Mouse (Mus musculus) thymus, postnatal 4 days (tissue): ENCODE data around the gene Actn3.
"Not testable (repeated sequence)": the region's sequence is repeated elsewhere in the genome, so short reads cannot be mapped to it uniquely, and the experiment has no call there.

Experiments used
- DNase-seq: peaks from one replicate; pipeline ENCODE4 v3.0.0; 2021

Actn3 gene

GRCm38 (mm10) chr19:4855951-4856350 is 21.8 kb downstream of the Actn3 start:
- no peak for DNase-seq

DNA sequence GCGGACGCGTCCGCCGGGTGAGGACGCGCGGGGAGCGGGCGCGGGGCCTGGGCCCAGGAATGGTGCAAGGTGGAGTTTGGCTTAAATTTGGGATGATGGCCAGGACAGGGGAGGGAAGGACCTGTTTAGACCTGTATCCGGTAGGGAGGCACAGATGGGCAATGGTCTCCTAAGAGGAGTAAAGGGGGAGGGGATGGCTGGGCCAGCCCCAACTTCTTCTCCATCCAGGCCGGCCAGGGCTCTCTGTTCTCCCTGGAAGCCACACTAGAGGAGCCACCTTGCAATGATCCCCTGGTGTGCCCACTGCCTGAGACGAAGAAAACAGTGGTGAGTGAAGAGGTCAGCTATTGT is 22.3 kb downstream of the Actn3 start:
- DNase-seq: no peak

- DNase-seq: no peak
Measured at GRCm38 (mm10) chr19:4854552-4855469, 22.9 kb downstream of the Actn3 start, which contains the start of gene Ctsf. Gene Ctsf (plus strand): TSS chr19:4855130.

GRCm38 (mm10) chr19:4850281-4850680 is 27.4 kb downstream of the Actn3 start:
- DNase-seq: no peak

GRCm38 (mm10) chr19:4849800-4850199 is 27.9 kb downstream of the Actn3 start:
- no peak for DNase-seq

GRCm38 (mm10) chr19:4847490-4847889 is 30.2 kb downstream of the Actn3 start:
- peak; percentile 34 for DNase-seq

DNA sequence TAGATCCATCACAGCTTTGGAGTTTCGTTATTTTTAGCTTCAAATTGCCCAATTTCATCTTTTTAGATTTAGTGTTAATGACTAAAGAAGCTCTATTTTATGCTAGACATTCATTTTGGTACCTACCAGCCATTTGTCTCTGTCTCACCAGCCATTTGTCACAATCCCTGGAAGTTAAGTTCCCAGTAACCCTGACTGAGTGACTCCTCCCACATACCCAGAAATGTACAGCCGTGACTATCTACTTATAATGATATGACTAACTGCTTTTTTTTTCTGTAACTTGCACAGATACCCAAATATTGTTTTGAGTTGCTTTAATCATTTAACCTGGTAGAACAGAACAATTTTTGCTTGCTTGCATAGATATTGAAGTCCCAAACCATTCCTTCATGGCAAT is 31.9 kb downstream of the Actn3 start:
- no peak for DNase-seq

GRCm38 (mm10) chr19:4842611-4843010 is 35.1 kb downstream of the Actn3 start:
- DNase-seq: no peak

DNA sequence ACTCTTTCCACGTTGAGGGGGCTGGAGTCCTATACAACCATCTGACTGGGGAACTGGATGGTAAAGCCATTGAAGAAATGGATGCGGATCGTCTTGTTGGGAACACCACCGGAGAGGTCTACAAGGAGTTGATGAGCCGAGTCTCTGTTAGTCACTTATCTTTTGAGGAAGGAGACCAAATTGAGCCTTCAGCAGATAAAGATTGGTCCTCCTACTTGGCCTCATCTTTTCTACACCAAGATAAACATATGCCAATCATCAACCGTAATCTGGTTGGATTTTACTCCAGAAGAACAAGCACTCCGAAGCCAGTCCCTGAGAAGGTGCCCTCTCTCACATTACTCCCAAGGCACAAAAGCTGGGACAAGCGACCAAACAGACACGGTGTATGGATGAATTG is 36.9 kb downstream of the Actn3 start:
- DNase-seq: no peak

DNA sequence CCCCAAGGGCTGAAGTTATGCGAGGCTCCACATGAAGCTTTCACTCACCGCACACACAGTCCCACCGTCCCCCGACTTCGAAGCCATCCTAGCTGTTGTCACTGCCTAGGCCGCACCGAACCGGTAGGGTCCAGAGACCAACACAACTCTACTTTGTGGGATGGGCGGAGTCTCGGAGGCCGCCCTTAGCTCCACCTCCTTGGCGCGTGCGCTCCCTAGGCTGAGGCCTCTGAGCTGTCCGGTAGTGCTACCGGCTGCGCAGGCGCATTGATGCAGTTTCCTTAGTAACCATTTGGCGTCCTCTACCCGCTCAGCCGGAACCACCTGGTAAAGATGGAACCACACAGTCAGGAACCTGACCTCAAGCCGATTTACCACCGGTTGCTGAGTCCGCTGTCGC is 38.6 kb downstream of the Actn3 start, which contains the start of the genes Ccs and Ccdc87:
Gene Ccs, minus strand, starts transcription at position 184 of the 400 bp plus-strand sequence.
Gene Ccdc87, plus strand, starts transcription at position 218 of the 400 bp plus-strand sequence.
- peak; percentile 96 for DNase-seq

DNA sequence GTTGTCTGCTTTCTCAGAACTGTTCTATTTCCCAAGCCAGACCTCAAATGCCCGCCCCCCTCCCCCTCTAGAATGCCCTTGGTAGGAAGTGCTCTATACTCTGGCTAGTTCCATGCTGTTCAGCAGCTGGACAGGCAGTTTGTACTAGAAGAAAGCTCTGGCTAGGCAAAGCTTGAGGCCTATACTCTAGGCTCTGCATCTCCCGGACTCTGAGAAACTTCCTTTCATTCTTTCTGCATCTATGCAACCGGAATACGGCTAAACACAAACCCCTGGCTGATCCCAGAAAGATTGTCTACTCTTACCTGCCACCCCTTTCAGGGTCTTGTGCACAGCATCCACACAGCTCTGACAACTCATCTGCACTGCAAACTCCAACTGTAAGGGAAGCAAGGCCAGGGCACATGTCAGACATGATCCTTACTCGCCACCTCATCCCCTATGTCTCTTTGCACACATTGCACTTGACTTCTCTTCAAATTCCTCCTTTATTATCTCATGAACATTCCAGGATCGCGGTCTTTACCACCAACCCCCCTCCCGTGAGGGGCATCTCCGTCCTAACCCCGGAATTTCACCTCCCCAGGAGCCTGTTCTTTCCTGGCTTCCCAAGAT is 39.1 kb downstream of the Actn3 start:
- no peak for DNase-seq

DNA sequence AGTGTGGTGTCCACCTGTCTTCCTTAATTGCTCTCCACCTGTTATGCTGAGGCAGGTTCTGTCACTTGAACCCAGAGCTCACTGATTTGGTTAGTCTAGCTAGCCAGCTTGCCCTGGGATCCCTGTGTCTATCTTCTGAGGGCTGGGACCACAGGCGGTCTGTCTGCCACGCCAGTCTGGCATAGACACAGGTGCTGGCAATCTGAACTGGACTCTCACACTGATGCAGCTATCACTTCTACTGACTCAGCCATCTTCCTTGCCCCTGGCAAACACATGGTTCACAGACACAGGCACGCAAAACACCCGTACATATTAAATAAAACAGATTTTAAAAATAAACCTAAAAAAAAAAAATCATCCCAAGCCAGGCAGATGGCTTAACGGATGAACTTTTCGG is 40.7 kb downstream of the Actn3 start:
- DNase-seq: no peak

DNA sequence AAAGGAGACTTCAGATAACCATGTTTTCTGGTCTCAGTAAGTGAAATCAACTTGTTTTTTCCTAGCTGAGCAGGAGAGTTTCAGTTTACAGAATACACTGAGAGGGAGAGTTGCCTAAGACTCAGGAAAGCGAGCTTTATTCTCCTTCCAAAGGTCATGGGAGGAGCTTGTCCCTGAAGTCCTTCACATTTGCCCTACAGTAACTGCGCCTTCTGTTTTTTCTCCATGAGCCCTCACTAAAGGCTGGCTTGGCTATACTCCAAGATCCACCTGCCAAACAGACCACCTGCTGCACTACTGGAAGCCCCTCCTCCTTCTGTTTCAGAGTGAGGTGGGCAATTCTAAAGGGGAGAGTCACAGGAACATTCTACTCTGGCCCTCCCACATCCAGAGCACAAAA is 41.6 kb downstream of the Actn3 start:
- DNase-seq: no peak

DNA sequence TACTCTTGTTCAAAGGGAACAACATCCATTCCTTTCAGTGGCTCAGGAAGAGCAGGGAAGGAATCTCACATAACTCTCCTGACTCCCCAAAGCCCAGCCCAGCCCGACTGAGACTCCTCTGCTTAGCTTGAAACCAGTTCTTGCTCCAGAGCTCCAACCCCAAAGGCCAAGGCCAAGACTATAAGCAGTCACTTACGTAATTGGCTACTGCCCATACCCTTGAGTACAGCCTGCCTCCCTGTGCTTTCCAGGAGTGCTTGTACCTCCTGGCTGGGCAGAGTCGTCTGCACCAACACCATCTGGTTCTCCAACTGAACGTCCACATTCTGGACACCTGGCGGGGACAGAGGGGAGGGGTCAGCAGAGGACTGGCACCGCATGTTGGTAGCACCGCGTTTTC is 43.7 kb downstream of the Actn3 start:
- no peak for DNase-seq

DNA sequence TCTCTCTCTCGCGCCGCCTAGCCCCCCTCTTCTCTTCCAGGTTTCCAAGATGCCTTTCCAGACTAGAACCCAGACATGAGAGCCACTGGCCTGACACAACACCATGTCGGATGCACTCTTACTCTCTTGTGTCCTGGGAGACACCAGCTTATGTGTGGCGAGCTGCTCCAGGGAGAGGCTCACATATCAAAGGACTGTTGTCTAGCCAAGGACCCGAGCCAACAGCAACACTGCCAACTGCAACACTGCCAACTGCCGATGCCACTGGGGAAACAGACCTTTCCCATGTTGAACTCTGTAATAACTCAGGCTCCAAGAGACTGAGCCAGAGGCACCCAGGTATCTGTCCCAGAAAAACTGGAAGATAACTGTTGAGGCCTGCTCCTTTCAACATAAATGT is 48.6 kb downstream of the Actn3 start:
- DNase-seq: no peak

DNA sequence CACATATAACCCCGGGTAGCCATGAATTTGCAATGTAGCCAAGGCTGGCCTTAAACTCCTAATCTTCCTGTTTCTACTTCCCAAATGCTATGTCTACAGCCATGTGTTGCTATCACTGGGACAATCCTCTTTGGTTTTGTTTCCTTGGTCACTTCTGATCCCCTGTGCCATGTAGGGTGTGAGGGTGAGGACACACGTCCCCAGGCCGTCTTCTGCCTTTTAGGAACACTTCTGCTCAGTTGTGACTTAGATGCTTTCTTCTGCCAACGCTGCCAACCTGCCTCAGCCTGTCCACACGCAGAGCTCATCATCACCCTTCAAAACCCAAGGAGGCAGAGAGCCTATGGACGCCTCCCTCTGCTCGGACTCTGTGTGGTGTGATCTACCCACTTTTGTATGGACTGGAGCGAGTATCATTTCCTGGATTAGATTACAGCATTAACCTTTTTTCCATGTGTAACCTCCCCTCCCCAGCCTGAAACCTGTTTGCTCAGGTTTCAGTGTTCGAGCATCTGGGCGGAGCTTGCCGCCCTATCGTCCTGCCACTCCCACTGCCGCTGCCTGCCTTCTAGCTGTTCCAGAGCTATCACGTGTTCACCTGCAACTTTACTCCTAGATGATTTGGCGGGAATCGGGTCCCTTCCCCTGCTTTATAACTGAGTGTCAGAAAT is 49.1 kb downstream of the Actn3 start:
- no peak for DNase-seq

DNA sequence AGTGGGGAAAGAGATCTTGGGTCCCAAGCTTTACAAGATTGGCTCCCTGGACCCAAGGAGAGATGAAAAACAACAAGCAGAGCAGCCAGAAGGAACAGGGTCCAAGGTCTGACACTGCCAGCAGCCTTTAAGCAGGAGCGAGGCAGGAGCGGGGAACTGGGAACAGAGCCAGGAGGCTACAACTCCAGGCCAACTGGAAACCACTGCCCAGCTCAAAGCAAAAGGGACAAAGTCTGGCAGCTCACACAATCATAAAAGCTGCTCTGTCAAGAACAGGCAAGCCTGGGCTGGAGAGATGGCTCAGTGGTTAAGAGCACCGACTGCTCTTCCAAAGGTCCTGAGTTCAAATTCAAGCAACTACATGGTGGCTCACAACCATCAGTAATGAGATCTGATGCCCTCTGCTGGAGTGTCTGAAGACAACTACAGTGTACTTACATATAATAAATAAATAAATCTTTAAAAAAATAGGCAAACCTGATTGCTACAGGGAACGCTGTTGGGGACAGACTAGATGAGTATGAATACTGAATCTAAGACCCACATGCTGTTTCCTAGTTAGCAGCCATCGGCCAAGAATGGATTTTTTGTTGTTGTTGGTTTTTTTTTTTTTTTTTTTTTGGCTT is 56.9 kb downstream of the Actn3 start:
- no peak for DNase-seq

- no peak for DNase-seq
Measured at GRCm38 (mm10) chr19:4817182-4817835, 60.4 kb downstream of the Actn3 start.

GRCm38 (mm10) chr19:4813015-4813414 is 64.7 kb downstream of the Actn3 start:
- DNase-seq: peak; percentile 68

DNA sequence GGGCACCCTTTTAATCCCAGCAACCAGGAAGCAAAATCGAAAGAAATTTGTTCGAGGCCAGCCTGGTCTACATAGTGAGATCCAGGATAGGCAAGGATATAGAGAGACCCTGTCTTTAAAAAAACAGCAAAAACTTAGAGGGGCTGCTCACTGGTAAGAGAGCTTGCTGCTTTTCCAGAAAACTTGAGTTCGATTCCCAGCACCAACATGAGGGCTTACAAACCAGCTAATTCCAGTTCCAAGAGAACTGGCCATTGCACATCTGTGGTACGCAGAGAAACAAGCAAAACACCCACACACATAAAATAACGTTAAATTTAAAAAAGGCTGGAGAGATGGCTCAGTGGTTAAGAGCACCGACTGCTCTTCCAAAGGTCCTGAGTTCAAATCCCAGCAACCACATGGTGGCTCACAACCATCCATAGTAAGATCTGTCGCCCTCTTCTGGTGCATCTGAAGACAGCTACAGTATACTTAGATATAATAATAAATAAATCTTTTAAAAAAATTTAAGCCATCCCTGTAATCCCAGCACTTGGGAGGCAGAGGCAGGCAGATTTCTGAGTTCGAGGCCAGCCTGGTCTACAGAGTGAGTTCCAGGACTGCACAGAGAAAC is 65.3 kb downstream of the Actn3 start:
- DNase-seq: not testable (repeated sequence)

- no peak for DNase-seq
Measured at GRCm38 (mm10) chr19:4811909-4812242, 65.8 kb downstream of the Actn3 start.
